Mouse (Mus musculus): ENCODE data around the gene Katnb1. TPM values are rescaled to one million over a fixed set of nuclear protein-coding genes. Genes with fewer than 3 reads are reported as not detected.
A peak's percentile ranks its signal among the peaks of the same experiment; 100 is the strongest.

The Katnb1 gene
- total and polyA plus RNA-seq, 3 experiments = 9.8 to 19.8 (median 13.1) TPM

- H3K36me3 ChIP-seq (replicated peaks in 1 of 2; ENCODE audit: control insufficient read depth in 1 of 2, insufficient read depth in 1 of 2, low read length in 1 of 2) = no peaks in the 10 kb centered on the region
- dilution Hi-C loops (cut with MboI; ENCODE audit: extremely low pct_ligation_motif_present, extremely low pct_unique_long_range_greater_than_20kb, low sequenced_read_pairs) (no loop called here), in situ Hi-C loops (cut with MboI; ENCODE audit: low pct_ligation_motif_present, low pct_unique_long_range_greater_than_20kb, low sequenced_read_pairs) (no loop called here)
- no peak for TF ChIP-seq USF2 (conservative IDR thresholded peaks at IDR 0.05; ENCODE audit: low read depth, low read length)
- TF ChIP-seq RCOR1 (conservative IDR thresholded peaks at IDR 0.05; ENCODE audit: low read depth, low read length) = no peak
- TF ChIP-seq ZKSCAN1 (IDR thresholded peaks at IDR 0.05; ENCODE audit: borderline replicate concordance, low read depth, low read length) = no peak
- no peak for TF ChIP-seq TBP (conservative IDR thresholded peaks at IDR 0.05; ENCODE audit: low read depth, low read length)
- TF ChIP-seq BHLHE40 (IDR thresholded peaks at IDR 0.05; ENCODE audit: low read depth, low read length) = no peak
- TF ChIP-seq ZC3H11A (IDR thresholded peaks at IDR 0.05; ENCODE audit: low read depth, low read length) = no peak
- no peak for TF ChIP-seq MEF2A (IDR thresholded peaks at IDR 0.05; ENCODE audit: borderline replicate concordance, low read depth, low read length)
- H3K9me3 ChIP-seq (replicated peaks; ENCODE audit: low read length) = peaks cover 3% of the 10 kb centered on the region
- H3K4me3 ChIP-seq (replicated peaks in 1 of 3; ENCODE audit: low read depth in 2 of 3, low read length in 2 of 3, poor library complexity in 1 of 3) = peak overlapping the region; percentile 19 to 32 (median 31)
- no peak overlapping the region for H3K27ac ChIP-seq (ENCODE audit: insufficient read depth, low read depth)
- H3K4me1 ChIP-seq (ENCODE audit: control insufficient read depth in 1 of 2, insufficient read depth in 2 of 2) = peaks cover 3 to 23% of the 10 kb centered on the region in 2 experiments
- no peak for DNase-seq (ENCODE audit: extremely low read depth)
- H3K27me3 ChIP-seq (replicated peaks) = no peaks in the 10 kb centered on the region
- H3K9ac ChIP-seq (ENCODE audit: insufficient read depth, low read depth) = peak overlapping the region; percentile 56
- H3K4me2 ChIP-seq (ENCODE audit: insufficient read depth, low read depth, poor library complexity, severe bottlenecking) = peak overlapping the region; percentile 32; the same call in 1 of the 2 replicates
- no peaks in the 10 kb centered on the region for H3K79me2 ChIP-seq (replicated peaks; ENCODE audit: control insufficient read depth, extremely low read depth, insufficient read depth, poor library complexity, severe bottlenecking)
Measured at GRCm38 (mm10) chr8:95142075-95142831, 61.3 kb downstream of the Katnb1 start.

GRCm38 (mm10) chr8:95142985-95143804 is 62.2 kb downstream of the Katnb1 start:
- no peaks in the 10 kb centered on the region for H3K36me3 ChIP-seq (replicated peaks in 1 of 2; ENCODE audit: control insufficient read depth in 1 of 2, insufficient read depth in 1 of 2, low read length in 1 of 2)
- dilution Hi-C loops (cut with MboI; ENCODE audit: extremely low pct_ligation_motif_present, extremely low pct_unique_long_range_greater_than_20kb, low sequenced_read_pairs) (no loop called here), in situ Hi-C loops (cut with MboI; ENCODE audit: low pct_ligation_motif_present, low pct_unique_long_range_greater_than_20kb, low sequenced_read_pairs) (no loop called here)
- H3K4me1 ChIP-seq (ENCODE audit: control insufficient read depth in 1 of 2, insufficient read depth in 2 of 2) = peaks cover 3 to 23% of the 10 kb centered on the region in 2 experiments
- no peak overlapping the region for H3K4me3 ChIP-seq (replicated peaks in 1 of 3; ENCODE audit: low read depth in 2 of 3, low read length in 2 of 3, poor library complexity in 1 of 3)
- H3K79me2 ChIP-seq (replicated peaks; ENCODE audit: control insufficient read depth, extremely low read depth, insufficient read depth, poor library complexity, severe bottlenecking) = no peaks in the 10 kb centered on the region
- DNase-seq (ENCODE audit: extremely low read depth) = no peak
- TF ChIP-seq PAX5 (IDR thresholded peaks at IDR 0.05; ENCODE audit: low read length) (no peak), JUN (IDR thresholded peaks at IDR 0.05; ENCODE audit: insufficient read depth, low read depth, low read length) (no peak), MAX (IDR thresholded peaks at IDR 0.05; ENCODE audit: low read length) (no peak), E2F4 (IDR thresholded peaks at IDR 0.05; ENCODE audit: insufficient replicate concordance, low read depth, low read length) (no peak), NRF1 (IDR thresholded peaks at IDR 0.05; ENCODE audit: low read depth, low read length) (no peak), RCOR1 (conservative IDR thresholded peaks at IDR 0.05; ENCODE audit: low read depth, low read length) (no peak), MYC (IDR thresholded peaks at IDR 0.05; ENCODE audit: low read depth, low read length) (no peak), MEF2A (IDR thresholded peaks at IDR 0.05; ENCODE audit: borderline replicate concordance, low read depth, low read length) (no peak), CHD1 (IDR thresholded peaks at IDR 0.05; ENCODE audit: low read depth, low read length) (no peak), GABPA (IDR thresholded peaks at IDR 0.05; ENCODE audit: insufficient replicate concordance, low read depth, low read length) (no peak), NELFE (IDR thresholded peaks at IDR 0.05; ENCODE audit: low read depth, low read length) (no peak), SMC3 (IDR thresholded peaks at IDR 0.05; ENCODE audit: low read depth, low read length) (no peak), EP300 (IDR thresholded peaks at IDR 0.05; ENCODE audit: low read length) (no peak), ELF1 (IDR thresholded peaks at IDR 0.05; ENCODE audit: low read depth, low read length) (no peak), TCF12 (IDR thresholded peaks at IDR 0.05; ENCODE audit: low read depth, low read length) (no peak), MXI1 (IDR thresholded peaks at IDR 0.05; ENCODE audit: low read depth, low read length) (no peak)
- no peak overlapping the region for H3K27ac ChIP-seq (ENCODE audit: insufficient read depth, low read depth)
- H3K4me2 ChIP-seq (ENCODE audit: insufficient read depth, low read depth, poor library complexity, severe bottlenecking) = no peak overlapping the region
- no peak overlapping the region for H3K9ac ChIP-seq (ENCODE audit: insufficient read depth, low read depth)
- peaks cover 3% of the 10 kb centered on the region for H3K9me3 ChIP-seq (replicated peaks; ENCODE audit: low read length)
- no peaks in the 10 kb centered on the region for H3K27me3 ChIP-seq (replicated peaks)
